In the genomic region with DNA sequence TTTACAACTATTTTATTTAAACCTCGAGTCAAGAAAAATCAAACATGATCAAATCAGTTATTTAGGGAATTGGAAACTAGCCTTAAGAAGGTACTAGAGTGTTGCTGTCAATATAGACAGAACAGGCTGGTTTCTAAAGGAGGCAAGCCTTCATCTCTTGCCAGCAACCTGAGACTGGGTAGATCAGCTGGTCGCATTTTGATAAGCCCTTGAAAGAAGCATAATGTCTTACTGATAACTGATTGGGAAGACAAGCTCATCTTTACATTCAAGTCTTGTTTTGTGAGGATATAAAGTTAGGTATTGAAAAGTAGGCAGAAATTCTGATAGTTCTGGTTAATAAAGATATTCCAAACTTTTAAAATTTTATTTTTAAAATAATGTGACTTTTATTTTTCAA, we compare ENCODE assay signal across 20 mouse cellular contexts.
DNase-seq lines count a peak whose midpoint lies in the region; ATAC-seq lines count a peak whose summit lies in the region.
"Had no signal": no experiment of that assay in that cellular context is flagged by ENCODE, and none has a peak within 500 bp of the region (broad histone marks: within the 10 kb centered on the region; RNA-seq: fewer than 3 reads in every experiment).

No protein-coding gene starts in this region.

- WGBS in liver, embryonic 16.5 days (ENCODE audit: insufficient replicate concordance) = 64% methylated on average over 2 of the region's 2 CpGs
- 71% methylated on average over 2 of the region's 2 CpGs for WGBS in liver, embryonic 12.5 days (ENCODE audit: insufficient replicate concordance)

- no peaks in the 10 kb centered on the region for H3K36me3 ChIP-seq in liver, embryonic 16.5 days (ENCODE audit: control insufficient read depth, insufficient read depth)
- no peaks in the 10 kb centered on the region for H3K36me3 ChIP-seq in liver, embryonic 12.5 days
- H3K36me3 ChIP-seq: embryonic facial prominence, embryonic 10.5 days; embryonic facial prominence, embryonic 12.5 days; forebrain, embryonic 15.5 days had no signal

- no peak overlapping the region for H3K27ac ChIP-seq in liver, embryonic 16.5 days (ENCODE audit: low read length)
- H3K27ac ChIP-seq in liver, embryonic 12.5 days = no peak overlapping the region
- H3K27ac ChIP-seq: embryonic facial prominence, embryonic 10.5 days; embryonic facial prominence, embryonic 12.5 days; forebrain, embryonic 13.5 days; forebrain, embryonic 15.5 days had no signal

- no peak overlapping the region for H3K9ac ChIP-seq in liver, embryonic 16.5 days (ENCODE audit: low read depth, low read length)
- H3K9ac ChIP-seq in liver, embryonic 12.5 days = no peak overlapping the region
- H3K9ac ChIP-seq: embryonic facial prominence, embryonic 12.5 days; forebrain, embryonic 13.5 days; forebrain, embryonic 15.5 days; forebrain, postnatal 0 days had no signal

- H3K4me2 ChIP-seq in liver, embryonic 16.5 days (ENCODE audit: low read depth, low read length) = no peak overlapping the region
- H3K4me2 ChIP-seq in liver, embryonic 12.5 days = no peak overlapping the region
- H3K4me2 ChIP-seq: embryonic facial prominence, embryonic 12.5 days; forebrain, embryonic 13.5 days; forebrain, embryonic 15.5 days had no signal

- ATAC-seq in liver, embryonic 16.5 days (ENCODE audit: low read depth) = peak; percentile 45; the same call in 1 of the 2 replicates
- no peak for ATAC-seq in liver, embryonic 12.5 days
- ATAC-seq: activated CD4-positive, CD25-positive, alpha-beta regulatory T cell, adult 4 months; forebrain, embryonic 13.5 days; forebrain, embryonic 15.5 days; forebrain, postnatal 0 days; Patski had no signal

- H3K27me3 ChIP-seq in liver, embryonic 16.5 days (ENCODE audit: control insufficient read depth, insufficient read depth, low read depth, low read length) = no peaks in the 10 kb centered on the region
- H3K27me3 ChIP-seq in liver, embryonic 12.5 days (replicated peaks) = no peaks in the 10 kb centered on the region
- H3K27me3 ChIP-seq: embryonic facial prominence, embryonic 12.5 days; forebrain, embryonic 13.5 days; forebrain, embryonic 15.5 days; Patski had no signal

- no peak overlapping the region for H3K4me3 ChIP-seq in liver, embryonic 16.5 days (ENCODE audit: low read depth, low read length)
- no peak overlapping the region for H3K4me3 ChIP-seq in liver, embryonic 12.5 days
- H3K4me3 ChIP-seq: embryonic facial prominence, embryonic 10.5 days; embryonic facial prominence, embryonic 12.5 days; forebrain, embryonic 13.5 days; forebrain, embryonic 15.5 days had no signal

- H3K4me1 ChIP-seq in liver, embryonic 16.5 days (ENCODE audit: control insufficient read depth, low read depth, low read length) = no peaks in the 10 kb centered on the region
- H3K4me1 ChIP-seq in liver, embryonic 12.5 days = 0 out of 2 replicates have a peak, but pooled peaks cover 2% of the 10 kb centered on the region
- H3K4me1 ChIP-seq: embryonic facial prominence, embryonic 10.5 days; embryonic facial prominence, embryonic 12.5 days; forebrain, embryonic 13.5 days; forebrain, embryonic 15.5 days had no signal

- peak; percentile 31 for DNase-seq in c-Kit-positive CD71-positive TER-119-negative erythroid progenitor cells, embryonic 14.5 days (ENCODE audit: low read depth)
- DNase-seq in left cerebral cortex, postnatal 14 days (ENCODE audit: low spot score in 2 of 2) = no peak
- DNase-seq in spleen, postnatal 4 days (ENCODE audit: low spot score in 2 of 2) = no peak
- DNase-seq: adrenal gland, adult 8-10 months; adrenal gland, postnatal 14 days; adrenal gland, postnatal 36 days; cerebellum, adult 11-12 months; cerebellum, adult 2 months; cerebellum, adult 9-10 months; cerebellum, postnatal 10 days; cerebellum, postnatal 25 days; forebrain, postnatal 0 days had no signal

- no peaks in the 10 kb centered on the region for H3K9me3 ChIP-seq in liver, embryonic 16.5 days (replicated peaks; ENCODE audit: control insufficient read depth, low read length)
- no peaks in the 10 kb centered on the region for H3K9me3 ChIP-seq in liver, embryonic 12.5 days (replicated peaks)
- H3K9me3 ChIP-seq: embryonic facial prominence, embryonic 10.5 days; embryonic facial prominence, embryonic 12.5 days; forebrain, embryonic 13.5 days; forebrain, embryonic 15.5 days had no signal

- intact Hi-C loops in left cerebral cortex, postnatal 14 days (cut with DNase I) = no loop called here
